Mouse (Mus musculus): ENCODE data around the gene Eras. TPM values are rescaled to one million over a fixed set of nuclear protein-coding genes. Genes with fewer than 3 reads are reported as not detected.

Gene Eras
- polyA plus RNA-seq, 1 experiment from 2014 or later: not detected

Other genes with a start within 250 kb of the Eras start
- gene Magix, start 247.4 kb downstream of the Eras start, polyA plus RNA-seq (2016; fragmentation: Nextera tagmentation; extraction: Ambion mirVana): 0.11 and 0.15 TPM in 2 replicates
- gene Gpkow, start 231.5 kb downstream of the Eras start, polyA plus RNA-seq (2016; fragmentation: Nextera tagmentation; extraction: Ambion mirVana): 38.7 and 39.6 TPM in 2 replicates
- gene Wdr45, start 214.3 kb downstream of the Eras start, polyA plus RNA-seq (2016; fragmentation: Nextera tagmentation; extraction: Ambion mirVana): 32.3 and 33.0 TPM in 2 replicates
- gene Gm45208, start 206.4 kb downstream of the Eras start, polyA plus RNA-seq (2016; fragmentation: Nextera tagmentation; extraction: Ambion mirVana): not detected in 2 replicates
- 69.9 and 71.0 TPM in 2 replicates for gene Praf2, start 200.2 kb downstream of the Eras start, polyA plus RNA-seq (2016; fragmentation: Nextera tagmentation; extraction: Ambion mirVana)
- gene Ccdc120, start 177.7 kb downstream of the Eras start, polyA plus RNA-seq (2016; fragmentation: Nextera tagmentation; extraction: Ambion mirVana): 18.9 and 27.5 TPM in 2 replicates
- 31.8 and 32.1 TPM in 2 replicates for gene Tfe3, start 166.0 kb downstream of the Eras start, polyA plus RNA-seq (2016; fragmentation: Nextera tagmentation; extraction: Ambion mirVana)
- gene Gripap1, start 138.8 kb downstream of the Eras start, polyA plus RNA-seq (2016; fragmentation: Nextera tagmentation; extraction: Ambion mirVana): 50.4 and 53.5 TPM in 2 replicates
- 2.3 and 2.4 TPM in 2 replicates for gene Kcnd1, start 106.3 kb downstream of the Eras start, polyA plus RNA-seq (2016; fragmentation: Nextera tagmentation; extraction: Ambion mirVana)
- 67.4 and 70.2 TPM in 2 replicates for gene Otud5, start 87.2 kb downstream of the Eras start, polyA plus RNA-seq (2016; fragmentation: Nextera tagmentation; extraction: Ambion mirVana)
- gene Pim2, start 50.3 kb downstream of the Eras start, polyA plus RNA-seq (2016; fragmentation: Nextera tagmentation; extraction: Ambion mirVana): 5.9 and 6.0 TPM in 2 replicates
- 30.4 and 33.1 TPM in 2 replicates for gene Slc35a2, start 44.6 kb downstream of the Eras start, polyA plus RNA-seq (2016; fragmentation: Nextera tagmentation; extraction: Ambion mirVana)
- gene Pqbp1, start 29.3 kb downstream of the Eras start, polyA plus RNA-seq (2016; fragmentation: Nextera tagmentation; extraction: Ambion mirVana): 147 and 162 TPM in 2 replicates
- gene Timm17b, start 29.2 kb downstream of the Eras start, polyA plus RNA-seq (2016; fragmentation: Nextera tagmentation; extraction: Ambion mirVana): 167 and 169 TPM in 2 replicates
- not detected in 2 replicates for gene Gm10491, start 20.8 kb downstream of the Eras start, polyA plus RNA-seq (2016; fragmentation: Nextera tagmentation; extraction: Ambion mirVana)
- not detected in 2 replicates for gene Gm10490, start 19.1 kb downstream of the Eras start, polyA plus RNA-seq (2016; fragmentation: Nextera tagmentation; extraction: Ambion mirVana)
- gene Pcsk1n, start 8.8 kb downstream of the Eras start, polyA plus RNA-seq (2016; fragmentation: Nextera tagmentation; extraction: Ambion mirVana): 7.1 and 9.4 TPM in 2 replicates
- gene Hdac6, start 19.3 kb upstream of the Eras start, polyA plus RNA-seq (2016; fragmentation: Nextera tagmentation; extraction: Ambion mirVana): 49.3 and 53.7 TPM in 2 replicates
- 1.8 and 2.3 TPM in 2 replicates for gene Gata1, start 49.5 kb upstream of the Eras start, polyA plus RNA-seq (2016; fragmentation: Nextera tagmentation; extraction: Ambion mirVana)
- not detected in 2 replicates for gene Glod5, start 89.9 kb upstream of the Eras start, polyA plus RNA-seq (2016; fragmentation: Nextera tagmentation; extraction: Ambion mirVana)
- 77.3 and 77.8 TPM in 2 replicates for gene Suv39h1, start 146.2 kb upstream of the Eras start, polyA plus RNA-seq (2016; fragmentation: Nextera tagmentation; extraction: Ambion mirVana)
- gene Was, start 161.9 kb upstream of the Eras start, polyA plus RNA-seq (2016; fragmentation: Nextera tagmentation; extraction: Ambion mirVana): 0.19 and 0.20 TPM in 2 replicates
- 23.1 and 23.6 TPM in 2 replicates for gene Wdr13, start 204.3 kb upstream of the Eras start, polyA plus RNA-seq (2016; fragmentation: Nextera tagmentation; extraction: Ambion mirVana)
- 466 and 497 TPM in 2 replicates for gene Rbm3, start 217.3 kb upstream of the Eras start, polyA plus RNA-seq (2016; fragmentation: Nextera tagmentation; extraction: Ambion mirVana)
- gene Tbc1d25, start 247.6 kb upstream of the Eras start, polyA plus RNA-seq (2016; fragmentation: Nextera tagmentation; extraction: Ambion mirVana): 14.3 and 14.8 TPM in 2 replicates